Mouse (Mus musculus) heart, adult 9 months (tissue): ENCODE results near the gene Zbtb46.

Source experiments
- DNase-seq, 2 experiments: peaks; one replicate each; pipeline ENCODE4 v3.0.0; 2022; ENCODE audit warnings: low spot score in 2 of 2

The Zbtb46 gene

DNA sequence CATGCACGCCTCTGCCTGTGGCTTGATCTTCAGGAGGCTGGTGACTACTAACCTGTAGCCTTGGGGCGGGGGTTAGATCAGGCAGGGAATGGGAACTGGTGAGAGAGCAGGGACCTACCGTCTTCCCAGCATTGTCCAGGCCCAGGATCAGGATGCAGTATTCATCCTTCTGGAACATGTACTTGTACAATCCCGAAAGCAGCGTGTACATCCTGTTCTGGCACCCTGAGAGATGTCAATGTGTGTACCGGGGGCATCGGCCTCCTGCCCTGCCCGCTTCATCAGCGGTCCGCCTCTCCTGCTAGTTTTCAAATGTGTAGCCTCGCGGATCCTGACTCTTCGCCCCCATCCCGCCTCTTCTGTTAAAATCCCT lies 94.8 kb downstream of the Zbtb46 start:
- DNase-seq = no peak

DNA sequence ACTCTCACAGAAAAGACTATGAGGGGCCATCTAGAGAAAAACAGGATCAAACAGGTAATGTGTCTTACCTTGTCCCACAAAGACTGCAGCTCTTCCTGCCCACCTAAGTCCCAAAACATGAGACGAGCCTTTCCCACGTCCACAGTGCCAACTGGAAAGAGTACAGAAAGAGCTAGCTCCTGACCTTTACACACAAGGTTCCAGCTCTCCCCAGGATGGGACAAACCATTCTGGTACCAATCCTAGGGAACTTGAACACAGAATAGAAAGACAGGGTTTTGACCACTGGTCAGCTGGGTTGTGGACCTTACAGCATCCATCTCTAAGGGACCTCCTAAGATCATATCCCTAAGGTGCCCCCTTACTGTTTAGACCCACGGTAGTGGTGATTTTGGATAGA lies 95.3 kb downstream of the Zbtb46 start:
- no peak for DNase-seq

DNA sequence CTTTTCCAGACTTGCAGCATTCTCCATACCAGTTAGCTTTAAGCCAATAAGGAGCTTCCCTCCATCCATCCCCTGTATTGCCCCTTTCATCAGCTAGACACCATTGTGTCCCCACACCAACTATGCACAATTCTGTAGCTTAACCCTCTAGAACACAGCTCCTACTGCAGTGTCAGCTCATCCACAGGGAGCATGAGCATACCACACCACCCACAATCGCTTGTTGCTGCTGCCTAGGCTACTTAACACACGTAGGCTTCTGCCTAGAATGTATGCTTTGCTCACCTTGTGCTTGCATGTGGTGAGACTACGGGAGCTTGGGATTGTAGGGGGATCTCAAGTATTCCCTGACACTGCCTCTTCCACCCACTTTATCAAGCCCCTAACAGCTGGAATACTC lies 102.4 kb downstream of the Zbtb46 start:
- DNase-seq = no peak

DNA sequence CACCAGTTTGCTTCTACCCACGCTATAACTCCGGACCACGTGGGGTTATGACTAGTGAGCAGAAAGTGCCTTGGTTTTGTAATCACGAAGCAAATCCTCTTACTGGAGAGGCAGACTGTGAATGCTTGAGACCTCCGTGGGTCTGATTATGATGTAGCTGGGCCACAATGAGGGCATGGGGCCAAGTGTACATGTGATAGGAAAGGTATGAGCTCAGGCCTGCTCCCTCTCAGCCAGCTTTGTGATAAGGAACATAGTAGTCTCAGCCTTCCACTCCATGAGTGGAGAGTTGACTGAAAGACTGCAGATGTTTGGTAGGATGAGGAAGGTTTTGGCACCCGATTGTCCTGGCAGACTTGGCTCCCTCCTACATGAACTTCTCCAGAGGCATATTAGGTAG lies 116.5 kb downstream of the Zbtb46 start:
- DNase-seq = peak; percentile 19 to 30

DNA sequence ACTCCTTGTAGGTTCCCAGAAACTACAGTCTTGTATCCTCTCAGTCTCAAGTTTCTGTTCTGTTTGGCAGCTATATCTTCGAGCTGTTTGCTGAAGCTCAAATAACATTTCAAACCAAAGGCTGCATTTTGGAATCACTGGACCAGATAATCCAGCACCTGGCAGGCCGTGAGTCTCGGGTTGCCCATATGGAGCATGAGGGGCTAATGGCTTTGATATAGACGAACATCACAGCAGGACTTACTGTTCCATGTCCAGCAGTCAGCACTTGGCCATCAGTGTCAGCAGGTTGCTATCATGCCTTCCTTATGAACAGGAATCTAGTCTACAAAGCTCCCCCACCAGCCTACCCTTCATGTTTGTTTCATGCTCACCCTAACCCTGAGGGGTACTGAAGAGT lies 118.8 kb downstream of the Zbtb46 start:
- DNase-seq = no peak
